In the genomic region with DNA sequence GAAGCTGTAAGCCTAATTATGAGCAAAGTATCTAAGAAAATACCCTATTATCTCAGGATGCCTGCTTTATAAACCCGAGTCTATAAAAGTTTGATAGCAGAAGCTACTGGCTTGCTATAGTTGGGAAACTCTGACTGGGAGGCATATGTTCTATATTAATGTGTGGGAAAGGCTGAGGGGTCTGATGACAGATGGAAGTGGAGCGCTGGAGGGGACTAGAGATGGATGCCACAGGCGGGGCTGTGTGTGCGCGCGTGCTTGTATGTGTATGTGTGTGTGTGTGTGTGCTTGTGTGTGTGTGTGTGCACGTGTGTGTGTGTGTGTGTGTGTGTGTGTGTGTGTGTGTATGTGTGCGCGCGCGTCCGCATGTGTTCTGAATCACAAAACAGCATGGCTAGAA, we compare ENCODE assay signal across 19 mouse cellular contexts.
DNase-seq lines count a peak whose midpoint lies in the region; ATAC-seq lines count a peak whose summit lies in the region.
"Had no signal": no experiment of that assay in that cellular context is flagged by ENCODE, and none has a peak within 500 bp of the region (broad histone marks: within the 10 kb centered on the region; RNA-seq: fewer than 3 reads in every experiment).

No protein-coding gene starts in this region.

- H3K4me1 ChIP-seq in forebrain, embryonic 15.5 days = peaks cover 9% of the 10 kb centered on the region; the same call in 1 of the 2 replicates
- H3K4me1 ChIP-seq in forebrain, embryonic 11.5 days (replicated peaks; ENCODE audit: control insufficient read depth, insufficient read depth, low read length) = no peaks in the 10 kb centered on the region
- H3K4me1 ChIP-seq in midbrain, embryonic 11.5 days (ENCODE audit: control insufficient read depth, insufficient read depth, low read length) = no peaks in the 10 kb centered on the region; the same call in 1 of the 2 replicates
- peaks cover 4% of the 10 kb centered on the region for H3K4me1 ChIP-seq in midbrain, embryonic 10.5 days
- H3K4me1 ChIP-seq in embryonic facial prominence, embryonic 14.5 days (ENCODE audit: control insufficient read depth, insufficient read depth, low read length) = peaks cover 7% of the 10 kb centered on the region; the same call in 1 of the 2 replicates
- peaks cover 13% of the 10 kb centered on the region for H3K4me1 ChIP-seq in limb, embryonic 10.5 days

- no peaks in the 10 kb centered on the region for H3K36me3 ChIP-seq in forebrain, embryonic 15.5 days
- no peaks in the 10 kb centered on the region for H3K36me3 ChIP-seq in forebrain, embryonic 11.5 days (ENCODE audit: control insufficient read depth, insufficient read depth, low read length)
- no peaks in the 10 kb centered on the region for H3K36me3 ChIP-seq in midbrain, embryonic 11.5 days (ENCODE audit: control insufficient read depth, insufficient read depth, low read length)
- no peaks in the 10 kb centered on the region for H3K36me3 ChIP-seq in midbrain, embryonic 10.5 days
- H3K36me3 ChIP-seq in embryonic facial prominence, embryonic 14.5 days (ENCODE audit: control insufficient read depth, insufficient read depth, low read length) = no peaks in the 10 kb centered on the region
- no peaks in the 10 kb centered on the region for H3K36me3 ChIP-seq in limb, embryonic 10.5 days
- H3K36me3 ChIP-seq: limb, embryonic 12.5 days had no signal

- ATAC-seq in forebrain, embryonic 15.5 days (replicated peaks) = peak; percentile 80
- no peak for ATAC-seq in forebrain, embryonic 11.5 days (replicated peaks; ENCODE audit: low FRiP score)
- no peak for ATAC-seq in midbrain, embryonic 11.5 days (ENCODE audit: low FRiP score)
- no peak for ATAC-seq in embryonic facial prominence, embryonic 14.5 days (ENCODE audit: low read depth)
- no peak for ATAC-seq in inflammation-experienced regulatory T-cells, adult 6 months
- ATAC-seq: liver, postnatal 0 days had no signal

- WGBS in forebrain, embryonic 15.5 days = 75% methylated on average over 12 of the region's 12 CpGs
- WGBS in forebrain, embryonic 11.5 days = 92% methylated on average over 12 of the region's 12 CpGs
- WGBS in midbrain, embryonic 11.5 days = 95% methylated on average over 12 of the region's 12 CpGs
- WGBS in midbrain, embryonic 10.5 days = 95% methylated on average over 12 of the region's 12 CpGs
- 42% methylated on average over 11 of the region's 12 CpGs for WGBS in embryonic facial prominence, embryonic 14.5 days
- 84% methylated on average over 12 of the region's 12 CpGs for WGBS in limb, embryonic 10.5 days

- no peaks in the 10 kb centered on the region for H3K9me3 ChIP-seq in forebrain, embryonic 15.5 days
- H3K9me3 ChIP-seq in forebrain, embryonic 11.5 days (ENCODE audit: control insufficient read depth, low read length) = no peaks in the 10 kb centered on the region
- H3K9me3 ChIP-seq in midbrain, embryonic 11.5 days (ENCODE audit: control insufficient read depth, low read length) = no peaks in the 10 kb centered on the region
- H3K9me3 ChIP-seq in midbrain, embryonic 10.5 days (replicated peaks) = no peaks in the 10 kb centered on the region
- no peaks in the 10 kb centered on the region for H3K9me3 ChIP-seq in embryonic facial prominence, embryonic 14.5 days (ENCODE audit: control insufficient read depth, low read length)
- no peaks in the 10 kb centered on the region for H3K9me3 ChIP-seq in limb, embryonic 10.5 days (replicated peaks)
- H3K9me3 ChIP-seq: limb, embryonic 12.5 days had no signal

- H3K4me3 ChIP-seq in forebrain, embryonic 15.5 days = no peak overlapping the region
- no peak overlapping the region for H3K4me3 ChIP-seq in forebrain, embryonic 11.5 days (ENCODE audit: low read depth, low read length)
- H3K4me3 ChIP-seq in midbrain, embryonic 11.5 days (ENCODE audit: low read depth, low read length) = no peak overlapping the region
- no peak overlapping the region for H3K4me3 ChIP-seq in midbrain, embryonic 10.5 days
- no peak overlapping the region for H3K4me3 ChIP-seq in embryonic facial prominence, embryonic 14.5 days (ENCODE audit: low read depth, low read length)
- H3K4me3 ChIP-seq in limb, embryonic 10.5 days = no peak overlapping the region
- H3K4me3 ChIP-seq: erythroblast, embryonic 14.5 days; gastrocnemius, adult 2 months; limb, embryonic 12.5 days had no signal

- H3K27me3 ChIP-seq in forebrain, embryonic 15.5 days = no peaks in the 10 kb centered on the region
- no peaks in the 10 kb centered on the region for H3K27me3 ChIP-seq in forebrain, embryonic 11.5 days (ENCODE audit: control insufficient read depth, insufficient read depth, low read length)
- no peaks in the 10 kb centered on the region for H3K27me3 ChIP-seq in midbrain, embryonic 11.5 days (ENCODE audit: control insufficient read depth, insufficient read depth, low read length)
- H3K27me3 ChIP-seq in midbrain, embryonic 10.5 days (ENCODE audit: low read depth, poor library complexity, severe bottlenecking) = no peaks in the 10 kb centered on the region
- no peaks in the 10 kb centered on the region for H3K27me3 ChIP-seq in embryonic facial prominence, embryonic 14.5 days (replicated peaks; ENCODE audit: control insufficient read depth, insufficient read depth, low read length)
- H3K27me3 ChIP-seq in limb, embryonic 10.5 days (ENCODE audit: low read depth, poor library complexity, severe bottlenecking) = no peaks in the 10 kb centered on the region
- H3K27me3 ChIP-seq: limb, embryonic 12.5 days had no signal

- no peak for DNase-seq in forebrain, embryonic 11.5 days (ENCODE audit: low spot score)
- DNase-seq in midbrain, embryonic 11.5 days (ENCODE audit: low spot score, missing footprints) = peak; percentile 53
- no peak for DNase-seq in midbrain, embryonic 10.5 days (ENCODE audit: low spot score)
- DNase-seq in embryonic facial prominence, embryonic 14.5 days (ENCODE audit: low spot score) = peak; percentile 82
- DNase-seq in limb, embryonic 10.5 days (ENCODE audit: low spot score) = peak; percentile 44
- DNase-seq in gastrocnemius, postnatal 4 days (ENCODE audit: low spot score in 2 of 2) = no peak
- DNase-seq: adrenal gland, adult 8-10 months; B cell, adult 2 months; cerebellum, postnatal 25 days; gastrocnemius, adult 2 months; heart, postnatal 4 days; kidney, adult 9 months; liver, postnatal 0 days; right cerebral cortex, postnatal 4 days had no signal

- no peak overlapping the region for H3K9ac ChIP-seq in forebrain, embryonic 15.5 days (replicated peaks)
- no peak overlapping the region for H3K9ac ChIP-seq in forebrain, embryonic 11.5 days (ENCODE audit: low read length)
- no peak overlapping the region for H3K9ac ChIP-seq in midbrain, embryonic 11.5 days (ENCODE audit: low read length)
- no peak overlapping the region for H3K9ac ChIP-seq in embryonic facial prominence, embryonic 14.5 days (ENCODE audit: low read depth, low read length)
- H3K9ac ChIP-seq: limb, embryonic 12.5 days; liver, postnatal 0 days had no signal

- H3K27ac ChIP-seq in forebrain, embryonic 15.5 days (replicated peaks) = no peak overlapping the region
- no peak overlapping the region for H3K27ac ChIP-seq in forebrain, embryonic 11.5 days (ENCODE audit: low read depth, low read length)
- no peak overlapping the region for H3K27ac ChIP-seq in midbrain, embryonic 11.5 days (ENCODE audit: low read depth, low read length)
- H3K27ac ChIP-seq in midbrain, embryonic 10.5 days (replicated peaks) = no peak overlapping the region
- H3K27ac ChIP-seq in embryonic facial prominence, embryonic 14.5 days (replicated peaks; ENCODE audit: low read depth, low read length) = no peak overlapping the region
- H3K27ac ChIP-seq in limb, embryonic 10.5 days = no peak overlapping the region
- H3K27ac ChIP-seq: gastrocnemius, adult 2 months; macrophage had no signal

- no peak overlapping the region for H3K4me2 ChIP-seq in forebrain, embryonic 15.5 days (replicated peaks)
- H3K4me2 ChIP-seq in forebrain, embryonic 11.5 days (ENCODE audit: low read depth, low read length, severe bottlenecking) = no peak overlapping the region
- H3K4me2 ChIP-seq in midbrain, embryonic 11.5 days = no peak overlapping the region
- peak overlapping the region; percentile 15; the same call in 1 of the 2 replicates for H3K4me2 ChIP-seq in embryonic facial prominence, embryonic 14.5 days (ENCODE audit: low read depth, low read length)

Comparison
In these comparisons a context has a peak if more than half of its experiments do, and no peak if none do; other contexts are left out.
1. DNase-seq: peak in midbrain, embryonic 11.5 days (single experiment), embryonic facial prominence, embryonic 14.5 days (single experiment) and limb, embryonic 10.5 days (single experiment); none in forebrain, embryonic 11.5 days (single experiment), midbrain, embryonic 10.5 days (single experiment) and gastrocnemius, postnatal 4 days (0 of 2).